Mouse (Mus musculus) thymus, postnatal 0 days (tissue): Measurements from ENCODE around the gene Hdhd3. TPM values are rescaled to one million over a fixed set of nuclear protein-coding genes. Genes with fewer than 3 reads are reported as not detected.
A peak's percentile ranks its signal among the peaks of the same experiment; 100 is the strongest.
"Not testable (repeated sequence)": the region's sequence is repeated elsewhere in the genome, so short reads cannot be mapped to it uniquely, and the experiment has no call there.

Experiments
- DNase-seq: peaks from one replicate; pipeline ENCODE4 v3.0.0-alpha.2; 2015; ENCODE audit warnings: low spot score
- polyA plus RNA-seq: library from polyadenylated mRNA; unstranded; fragments of >200 nt; fragmentation: Nextera tagmentation; extraction: Ambion mirVana; gene quantifications from 2 replicates; pipeline ENCODE4 v1.2.1, GENCODE M21; 2015

Gene Hdhd3
- polyA plus RNA-seq, 1 experiment from 2014 or later, result 7.0 TPM

GRCm38 (mm10) chr4:62479593-62479936 is 23.7 kb downstream of the Hdhd3 start:
- DNase-seq, result not testable (repeated sequence)

DNA sequence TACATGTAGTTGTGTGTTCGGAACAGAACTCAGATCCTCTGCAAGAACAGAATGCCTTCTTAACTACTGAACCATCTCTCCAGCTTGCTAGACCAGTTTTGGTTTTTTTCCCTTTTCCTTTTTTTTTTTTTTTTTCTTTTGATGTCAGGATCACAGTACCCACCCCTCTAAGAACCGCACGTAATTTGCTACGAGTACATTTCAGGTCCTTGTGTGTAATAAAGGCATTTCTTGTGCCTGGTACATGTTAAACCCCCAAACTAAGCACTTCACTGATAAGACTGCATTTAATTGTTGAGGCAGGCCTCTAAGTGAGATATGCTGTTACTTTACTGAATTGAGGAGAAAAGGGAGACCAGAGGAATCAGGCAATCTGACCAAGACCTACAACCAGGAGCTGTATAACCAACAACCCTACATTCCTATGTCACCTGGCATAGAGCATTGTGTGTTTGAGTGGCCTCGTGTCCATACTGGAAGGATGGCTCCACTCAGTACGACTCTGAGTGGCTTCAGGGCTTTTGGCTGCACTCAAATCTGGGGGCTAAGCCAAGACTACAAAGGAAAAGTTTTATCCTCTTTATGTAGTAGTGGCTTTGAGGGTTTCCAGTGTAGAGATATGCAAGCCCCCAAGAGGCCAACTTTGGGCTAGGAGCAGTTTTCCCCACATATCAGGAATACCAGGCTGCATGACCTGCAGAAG is 25.6 kb downstream of the Hdhd3 start:
- no peak for DNase-seq

GRCm38 (mm10) chr4:62475793-62476192 is 27.5 kb downstream of the Hdhd3 start:
- DNase-seq, result peak; percentile 75

DNA sequence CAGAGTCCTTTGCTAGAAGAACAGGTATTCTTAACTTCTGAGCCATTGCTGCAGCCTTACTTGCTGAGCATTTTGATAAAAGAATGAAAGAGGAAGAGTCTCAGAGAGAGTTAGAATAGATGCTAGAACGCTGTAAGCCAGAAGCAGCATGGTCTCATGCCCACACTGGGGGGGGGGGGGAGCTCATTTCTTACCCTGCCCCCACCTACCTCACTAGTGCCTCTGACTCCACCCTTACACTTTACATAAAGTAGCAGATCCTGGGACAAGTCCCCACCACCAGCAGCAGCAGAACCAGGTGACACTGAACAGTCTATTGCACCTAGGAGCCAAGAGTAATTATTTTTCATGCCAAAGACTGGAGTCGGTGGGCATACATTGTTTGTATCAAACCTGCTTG is 28.1 kb downstream of the Hdhd3 start:
- DNase-seq, result peak; percentile 22

DNA sequence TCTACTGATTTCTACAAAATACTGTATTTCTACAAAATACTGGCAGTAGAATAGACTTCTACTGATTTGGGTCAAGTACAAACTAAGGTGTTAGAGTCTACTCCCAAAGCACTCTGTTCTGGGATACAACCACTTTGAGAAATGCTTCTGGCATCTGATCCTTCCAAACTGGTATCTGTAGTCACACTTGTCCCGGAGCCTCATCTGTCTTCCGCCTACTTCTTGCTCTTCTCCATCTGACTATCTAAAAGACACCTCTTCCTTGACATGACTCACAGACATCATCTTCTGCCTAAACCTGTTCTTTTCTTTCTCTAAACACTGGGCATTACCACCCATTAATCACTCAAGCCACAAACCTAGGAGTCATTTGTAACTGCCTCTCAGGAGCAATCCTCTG is 31.2 kb downstream of the Hdhd3 start:
- DNase-seq, result no peak

DNA sequence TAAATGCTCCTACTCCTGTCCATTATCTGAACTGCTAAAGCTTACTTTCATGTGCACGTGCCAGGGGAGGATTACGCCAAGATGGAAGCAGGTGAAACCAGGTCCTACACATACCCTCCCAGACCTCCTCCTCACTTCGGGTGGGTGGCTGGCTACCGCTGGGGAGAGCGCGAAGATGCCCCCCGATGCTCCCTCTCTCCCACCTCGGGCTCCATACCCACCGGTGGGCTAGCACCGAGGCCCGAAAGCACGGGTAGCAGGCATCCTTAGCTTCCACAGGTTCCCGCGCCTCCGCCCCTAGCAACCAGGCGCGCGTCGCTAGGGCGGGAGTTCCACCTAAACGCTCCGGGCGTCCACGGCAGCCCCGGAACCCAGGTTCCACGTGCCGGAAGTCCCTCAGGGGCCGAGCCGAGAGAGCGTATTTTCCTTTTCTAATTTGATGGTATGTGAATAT is 32.6 kb downstream of the Hdhd3 start, which contains the start of gene Wdr31:
Gene Wdr31 (minus strand): TSS at position 299 of the 454 bp plus-strand sequence.
- DNase-seq, result peak; percentile 83

GRCm38 (mm10) chr4:62468158-62468557 is 35.1 kb downstream of the Hdhd3 start:
- peak; percentile 2 for DNase-seq

GRCm38 (mm10) chr4:62463124-62463523 is 40.1 kb downstream of the Hdhd3 start:
- DNase-seq, result no peak

GRCm38 (mm10) chr4:62460348-62460747 is 42.9 kb downstream of the Hdhd3 start:
- no peak for DNase-seq

DNA sequence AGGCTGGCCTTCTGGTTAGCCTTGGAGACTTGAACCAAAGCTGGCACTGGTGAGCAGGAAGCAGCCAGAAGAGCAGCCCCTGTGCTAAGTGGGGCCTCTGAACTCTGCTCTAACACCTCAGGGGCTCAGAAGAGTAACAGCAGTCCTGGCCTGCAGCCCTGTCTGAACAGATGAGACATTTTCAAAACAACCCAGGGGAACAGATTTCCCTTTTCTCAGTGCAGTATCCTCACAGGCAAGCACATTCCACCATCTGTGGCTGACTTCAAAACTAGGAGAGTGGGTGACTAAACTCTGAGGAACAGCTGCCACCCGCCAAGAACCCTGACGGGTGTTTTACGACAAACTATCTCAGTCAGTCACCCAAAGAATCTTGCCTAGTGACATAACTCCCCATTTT is 44.2 kb downstream of the Hdhd3 start:
- no peak for DNase-seq

GRCm38 (mm10) chr4:62454995-62455394 is 48.3 kb downstream of the Hdhd3 start:
- DNase-seq, result peak; percentile 53

Other genes with a start within 250 kb of the Hdhd3 start
- gene Slc31a2, start 240.9 kb downstream of the Hdhd3 start, polyA plus RNA-seq, result 9.5 and 10.7 TPM in 2 replicates
- 24.0 and 30.5 TPM in 2 replicates for gene Fkbp15, start 142.9 kb downstream of the Hdhd3 start, polyA plus RNA-seq
- gene Slc31a1, start 142.7 kb downstream of the Hdhd3 start, polyA plus RNA-seq, result 20.1 and 20.2 TPM in 2 replicates
- 169 and 172 TPM in 2 replicates for gene Cdc26, start 94.8 kb downstream of the Hdhd3 start, polyA plus RNA-seq
- 20.9 and 22.7 TPM in 2 replicates for gene Prpf4, start 94.7 kb downstream of the Hdhd3 start, polyA plus RNA-seq
- 1.7 and 2.0 TPM in 2 replicates for gene Rnf183, start 68.2 kb downstream of the Hdhd3 start, polyA plus RNA-seq
- 3.8 and 4.0 TPM in 2 replicates for gene Wdr31, start 32.6 kb downstream of the Hdhd3 start, polyA plus RNA-seq
- gene Bspry, start 23.4 kb downstream of the Hdhd3 start, polyA plus RNA-seq, result 10.6 TPM in 2 replicates
- gene Alad, start 16.5 kb upstream of the Hdhd3 start, polyA plus RNA-seq, result 52.8 and 54.4 TPM in 2 replicates
- 55.2 and 62.3 TPM in 2 replicates for gene Pole3, start 21.6 kb upstream of the Hdhd3 start, polyA plus RNA-seq
- 0.32 and 0.49 TPM in 2 replicates for gene 4933430I17Rik, start 21.9 kb upstream of the Hdhd3 start, polyA plus RNA-seq
- 14.7 and 18.0 TPM in 2 replicates for gene Rgs3, start 56.4 kb upstream of the Hdhd3 start, polyA plus RNA-seq